Mouse (Mus musculus) cerebellum, adult 9-10 months (tissue): ENCODE measurements around the gene Tars2.
"Not testable (repeated sequence)": the region's sequence is repeated elsewhere in the genome, so short reads cannot be mapped to it uniquely, and the experiment has no call there.

Experiments
- DNase-seq: peaks from one replicate; pipeline ENCODE4 v3.0.0; 2022

Tars2 gene

DNA sequence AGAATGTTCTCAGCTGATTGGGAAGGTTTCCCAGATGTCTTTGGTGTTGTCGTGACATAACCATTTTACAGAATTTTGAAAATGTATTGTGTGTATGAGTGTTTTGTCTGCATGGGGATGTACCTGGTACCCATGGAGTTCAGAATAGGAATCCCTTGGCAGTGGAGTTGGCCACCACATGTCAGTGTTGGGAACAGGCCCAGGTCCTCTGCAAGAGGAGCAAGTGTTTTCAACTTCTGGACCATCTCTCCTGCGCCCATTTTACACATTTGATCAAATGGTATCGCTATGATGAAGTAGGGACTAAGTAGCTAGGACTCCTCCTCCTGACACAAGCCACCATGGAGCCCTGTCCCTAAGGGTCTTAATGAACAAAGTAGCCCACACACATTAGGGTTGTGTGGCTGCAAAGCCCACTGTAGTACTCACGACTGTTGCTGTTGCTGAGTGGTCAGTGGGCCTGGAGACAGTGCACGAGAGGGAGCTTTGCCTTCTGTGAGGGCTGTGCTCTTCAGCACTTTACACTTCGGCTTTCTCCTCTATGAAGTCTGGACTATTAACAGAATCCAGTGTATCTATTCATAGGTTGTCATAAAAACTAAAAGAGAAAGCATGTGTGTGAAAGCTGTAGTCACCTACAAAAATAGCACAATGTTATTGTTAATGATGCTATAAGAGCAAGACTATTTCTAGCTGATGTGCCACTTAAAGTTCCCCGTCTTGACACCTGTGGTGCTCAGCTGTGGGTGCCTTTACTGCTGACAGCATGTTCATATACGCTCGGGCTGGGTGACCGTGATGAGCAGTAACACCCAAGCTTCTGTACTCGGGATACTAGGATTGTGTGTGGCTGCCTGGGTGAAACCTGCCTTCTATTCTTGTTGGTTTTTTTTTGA is 65.0 kb downstream of the Tars2 start:
- no peak for DNase-seq

DNA sequence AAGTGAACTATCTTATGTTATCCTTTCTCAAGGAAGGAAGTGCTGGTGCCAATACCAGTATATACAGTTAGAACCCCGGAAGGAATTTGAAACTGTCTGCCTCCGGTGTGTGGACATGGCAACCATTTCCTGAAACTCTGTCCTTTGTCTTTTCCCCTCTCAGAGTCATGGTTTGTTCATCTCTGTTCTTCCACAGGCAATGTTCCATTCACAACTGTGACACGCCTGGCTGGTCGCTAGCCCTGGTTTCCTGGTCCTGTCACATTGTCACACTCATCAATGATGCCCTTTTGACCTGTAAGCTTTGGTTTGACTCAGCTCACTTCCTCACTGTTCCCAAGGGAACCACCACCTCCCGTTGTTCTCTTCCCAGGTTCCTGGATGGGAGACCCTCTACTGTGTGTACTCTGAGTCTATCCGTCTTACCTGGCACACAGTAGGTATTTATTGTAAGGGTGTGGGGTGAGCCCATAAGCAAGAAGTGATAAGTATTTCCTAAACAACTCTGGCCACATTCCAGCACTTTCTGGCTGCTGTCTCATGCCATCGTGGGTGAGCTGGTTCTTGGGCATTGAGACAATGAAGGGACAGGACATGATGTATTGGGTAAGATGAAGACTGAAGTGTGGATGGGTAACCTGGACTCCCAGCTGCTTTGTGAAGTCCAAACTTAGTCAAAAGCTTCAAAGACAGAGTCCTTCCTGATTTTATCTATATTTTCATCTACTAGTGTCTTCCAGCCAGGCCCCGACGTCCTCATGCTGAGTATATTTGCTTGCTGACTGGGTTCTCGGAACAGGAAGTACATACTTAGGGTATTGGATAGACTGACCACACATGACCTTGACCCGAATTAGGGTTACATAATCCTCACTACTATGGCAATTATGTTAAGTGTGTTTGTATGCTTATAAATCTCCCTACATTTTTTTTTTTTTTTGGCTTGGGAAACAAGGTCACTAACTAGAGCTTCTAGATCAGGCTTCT is 65.9 kb downstream of the Tars2 start:
- no peak for DNase-seq

DNA sequence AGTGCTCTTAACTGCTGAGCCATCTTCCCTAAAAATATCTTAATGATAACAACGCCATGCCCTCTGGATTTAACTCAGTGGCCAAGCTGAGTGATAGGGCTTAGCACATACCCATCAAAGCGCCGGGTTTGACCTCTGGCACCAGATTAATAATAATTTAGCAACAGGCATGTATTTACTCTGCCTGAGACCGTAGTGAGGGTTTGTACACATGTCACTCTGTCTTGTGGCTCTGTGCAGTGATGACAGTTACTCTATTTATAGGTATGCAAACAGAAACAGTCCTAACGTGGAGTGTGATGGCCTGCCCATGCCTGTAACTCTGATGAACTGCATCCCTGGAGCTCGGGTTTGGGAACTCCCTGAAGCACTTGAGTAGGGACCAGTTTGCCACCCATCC is 67.3 kb downstream of the Tars2 start:
- DNase-seq = no peak

DNA sequence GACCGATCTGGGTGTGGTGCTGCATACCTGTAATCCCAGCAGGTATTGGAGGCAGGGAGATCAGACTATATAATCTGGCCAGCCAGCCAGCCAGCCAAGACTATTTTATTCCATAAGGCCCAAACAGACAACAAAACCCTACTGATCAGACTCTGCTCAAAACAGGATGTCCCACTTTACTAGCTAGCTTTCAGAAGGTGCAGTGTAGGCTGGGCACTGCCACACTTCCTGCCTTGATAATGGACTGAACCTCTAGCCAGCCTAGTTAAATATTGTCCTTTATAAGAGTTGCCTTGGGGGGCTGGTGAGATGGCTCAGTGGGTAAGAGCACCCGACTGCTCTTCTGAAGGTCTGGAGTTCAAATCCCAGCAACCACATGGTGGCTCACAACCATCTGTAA is 69.5 kb downstream of the Tars2 start:
- DNase-seq = not testable (repeated sequence)
